Mouse (Mus musculus) WW6 (cell line): ENCODE results near the gene Fam234b.

ENCODE experiments used
- DNase-seq: peaks from one replicate; pipeline ENCODE4 v3.0.0-alpha.2; 2013; ENCODE audit warnings: low read depth, low spot score

Gene Fam234b

DNA sequence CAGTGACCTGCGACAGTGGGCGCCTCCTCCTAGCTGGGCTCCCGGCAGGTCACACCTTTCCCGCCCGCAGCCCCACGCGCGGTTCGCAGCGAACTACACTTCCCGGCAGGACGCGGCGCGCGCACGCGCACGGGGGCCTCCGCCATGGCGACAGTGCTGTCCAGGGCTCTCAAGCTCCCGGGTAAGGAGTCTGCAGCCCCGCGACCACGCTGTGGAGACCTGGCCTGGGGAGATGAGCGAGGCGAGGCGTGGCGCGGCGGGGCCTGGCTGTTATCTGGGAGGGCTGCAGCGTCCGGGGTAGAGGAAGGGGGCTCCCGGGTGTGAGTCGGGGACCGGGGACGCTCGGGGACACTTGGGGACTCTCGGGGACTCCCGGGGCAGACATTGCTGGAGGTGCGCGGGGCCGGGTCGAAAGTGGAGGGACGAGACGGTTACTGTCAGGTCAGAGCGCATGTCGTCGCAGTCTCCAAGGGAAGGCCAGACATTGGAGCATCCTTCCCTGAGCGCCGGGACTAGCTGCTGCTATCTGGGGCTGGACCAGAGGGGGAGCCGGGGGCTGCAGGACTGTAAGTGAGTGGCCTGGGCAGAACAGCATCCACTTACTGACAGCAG is at the start of gene Fam234b, which contains the start of gene Hebp1:
TSS of gene Fam234b (plus strand) at position 57 of the 612 bp plus-strand sequence.
TSS of gene Hebp1 (minus strand) at position 102 of the 612 bp plus-strand sequence.
- DNase-seq = no peak

GRCm38 (mm10) chr6:135148506-135148905 is 49.3 kb upstream of the Fam234b start:
- DNase-seq = no peak

GRCm38 (mm10) chr6:135149175-135149574 is 48.6 kb upstream of the Fam234b start:
- DNase-seq = no peak

- no peak for DNase-seq
These were observed 48.1 kb upstream of the Fam234b start for GRCm38 (mm10) chr6:135149722-135150121.

GRCm38 (mm10) chr6:135150311-135150710 is 47.5 kb upstream of the Fam234b start:
- peak; percentile 56 for DNase-seq

GRCm38 (mm10) chr6:135153719-135154118 is 44.1 kb upstream of the Fam234b start:
- DNase-seq = no peak

GRCm38 (mm10) chr6:135156597-135156996 is 41.2 kb upstream of the Fam234b start:
- DNase-seq = no peak

- no peak for DNase-seq
These were observed 40.3 kb upstream of the Fam234b start for GRCm38 (mm10) chr6:135157496-135157895.

DNA sequence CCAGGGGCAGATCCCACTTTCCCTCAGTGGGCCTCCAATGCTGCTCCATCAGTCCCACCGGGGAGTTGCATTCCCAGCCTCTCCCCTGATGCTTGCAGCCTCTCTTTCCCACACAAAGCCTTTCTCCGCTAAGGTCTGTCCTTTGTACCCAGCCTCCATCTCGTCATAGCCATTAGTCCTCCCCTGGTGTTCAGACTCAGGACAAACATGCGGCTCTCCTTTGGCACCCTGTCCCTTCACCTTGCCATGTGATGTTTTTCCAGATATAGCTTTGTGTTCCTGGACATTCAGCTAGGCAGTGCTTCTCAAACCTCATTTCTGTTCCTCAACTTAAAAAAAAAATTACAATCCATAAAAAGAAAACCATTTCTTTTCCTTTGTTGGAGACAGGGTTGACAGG is 39.3 kb upstream of the Fam234b start:
- no peak for DNase-seq

GRCm38 (mm10) chr6:135161356-135161755 is 36.4 kb upstream of the Fam234b start:
- DNase-seq = no peak

GRCm38 (mm10) chr6:135162311-135162710 is 35.5 kb upstream of the Fam234b start:
- no peak for DNase-seq

DNA sequence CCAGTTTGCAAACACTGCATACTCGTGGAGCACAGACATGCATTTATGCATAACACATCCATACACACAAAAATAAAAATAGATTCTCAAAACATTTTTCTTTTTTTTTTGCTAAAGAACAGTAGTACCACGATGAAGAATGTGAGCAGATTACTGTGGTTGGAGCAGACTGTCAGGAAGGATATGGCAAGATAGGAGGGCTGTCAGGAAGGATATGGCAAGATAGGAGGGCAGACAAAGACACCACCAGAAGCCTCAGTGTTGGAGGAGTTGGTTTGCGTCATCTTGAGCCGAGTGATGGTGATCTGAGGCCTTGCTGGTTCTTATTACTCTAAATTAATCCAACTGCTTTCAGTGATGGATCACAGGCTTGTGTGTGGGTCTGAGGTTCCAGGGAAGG is 34.9 kb upstream of the Fam234b start:
- DNase-seq = no peak

GRCm38 (mm10) chr6:135165191-135165590 is 32.6 kb upstream of the Fam234b start:
- no peak for DNase-seq

DNA sequence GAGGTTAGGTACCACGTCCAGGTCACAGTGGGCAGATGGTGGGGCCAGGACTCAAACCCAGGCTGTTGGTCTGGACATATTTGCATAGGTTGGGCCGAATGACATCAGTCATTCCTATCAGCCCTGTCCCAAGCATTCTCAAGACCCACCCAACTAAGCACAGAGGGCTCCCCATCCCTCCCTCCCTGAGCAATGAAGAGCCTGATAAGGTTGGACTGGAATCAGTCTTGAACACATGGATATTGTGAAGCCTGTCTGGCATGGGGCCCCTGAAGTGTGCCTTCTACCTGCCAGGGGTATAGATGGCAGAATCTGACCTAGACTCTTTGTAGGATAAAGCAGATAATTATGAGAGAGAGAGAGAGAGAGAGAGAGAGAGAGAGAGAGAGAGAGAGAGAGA is 32.1 kb upstream of the Fam234b start:
- DNase-seq = no peak

DNA sequence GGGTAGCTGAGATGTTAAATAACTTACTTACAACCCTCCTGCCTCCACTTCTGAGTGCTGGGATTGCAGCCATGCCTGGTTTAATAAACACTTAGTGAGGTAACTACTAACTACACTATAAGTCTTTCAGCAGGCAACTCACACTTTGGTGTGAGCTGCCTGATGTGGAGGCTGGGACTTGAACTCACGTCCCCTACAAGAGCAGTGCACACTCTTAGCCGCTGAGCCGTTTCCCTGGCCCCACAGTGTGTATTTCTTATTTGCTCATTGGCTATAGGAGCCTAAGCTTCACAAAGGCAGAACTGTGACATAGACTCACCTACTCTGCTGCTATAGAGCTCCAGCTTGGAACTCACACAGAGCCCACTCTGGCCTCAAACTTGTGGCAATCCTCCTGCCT is 31.5 kb upstream of the Fam234b start:
- DNase-seq = no peak

- DNase-seq = no peak
These were observed 31.1 kb upstream of the Fam234b start for GRCm38 (mm10) chr6:135166712-135167111.

DNA sequence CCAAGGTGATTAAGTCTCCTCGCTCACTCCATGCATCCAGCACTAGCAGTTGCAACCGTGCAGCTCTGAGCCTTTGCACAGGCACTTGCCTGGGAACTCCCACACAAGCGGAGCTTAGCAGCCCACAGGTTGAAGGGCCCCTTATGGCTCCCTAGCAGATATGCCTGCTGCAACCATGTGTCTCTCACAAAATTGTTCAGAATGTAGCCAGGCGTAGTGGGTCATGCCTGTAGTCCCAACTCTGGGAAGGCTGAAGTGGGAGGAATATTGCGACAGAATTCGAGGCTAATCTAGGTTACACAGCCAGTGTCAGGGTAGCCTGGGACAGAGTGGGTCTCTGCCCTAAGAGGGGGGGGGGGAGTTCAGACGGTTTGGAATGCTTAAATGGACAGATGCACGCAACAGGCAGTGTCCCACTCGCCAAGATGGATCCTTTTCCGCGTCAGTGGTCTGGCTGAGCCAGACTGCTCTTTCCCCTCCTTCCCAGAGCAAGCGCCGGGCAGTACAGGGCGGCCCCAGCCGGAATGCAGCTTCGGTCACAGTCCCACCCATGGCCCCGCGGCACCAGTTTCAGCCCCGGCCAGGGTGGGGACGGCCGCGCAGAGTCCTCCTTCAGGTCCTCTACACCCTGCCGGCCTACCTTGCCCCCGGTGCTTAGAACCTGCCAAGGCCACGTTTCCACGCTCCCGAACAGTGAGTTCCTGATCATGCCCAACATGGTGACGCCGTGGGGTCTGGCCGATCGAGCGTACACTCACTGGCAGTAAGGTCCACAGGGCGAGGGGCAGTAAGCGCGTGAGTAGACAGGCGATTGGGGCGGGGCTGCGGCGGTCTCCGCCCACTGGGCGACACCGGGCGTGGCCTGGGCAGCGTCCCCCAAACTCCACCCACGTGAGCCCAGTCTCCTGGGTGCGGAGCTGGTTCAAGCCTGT is 30.1 kb upstream of the Fam234b start:
- DNase-seq = no peak

DNA sequence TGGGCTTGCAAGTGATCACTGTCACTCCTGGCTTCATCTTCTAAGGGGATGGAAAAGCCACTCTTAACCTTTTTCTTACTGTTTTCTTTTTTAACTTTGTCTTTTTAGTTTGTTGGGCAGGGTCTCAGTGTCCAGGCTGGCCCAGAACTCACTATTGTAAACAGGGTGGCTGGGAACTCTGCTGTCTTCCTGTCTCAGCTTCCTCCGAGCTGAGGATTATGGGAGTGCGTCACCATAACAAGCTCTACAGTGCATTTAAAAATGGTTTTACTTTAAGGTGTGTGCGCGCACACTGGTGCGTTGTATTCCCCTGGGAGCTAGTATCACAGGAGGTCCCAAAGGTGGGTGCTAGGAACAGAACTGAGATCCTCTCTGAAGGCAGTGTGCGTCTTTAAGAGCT is 29.3 kb upstream of the Fam234b start:
- DNase-seq = no peak

- no peak for DNase-seq
These were observed 28.5 kb upstream of the Fam234b start for GRCm38 (mm10) chr6:135169246-135169645.

- no peak for DNase-seq
These were observed 26.0 kb upstream of the Fam234b start for GRCm38 (mm10) chr6:135171736-135172135.

DNA sequence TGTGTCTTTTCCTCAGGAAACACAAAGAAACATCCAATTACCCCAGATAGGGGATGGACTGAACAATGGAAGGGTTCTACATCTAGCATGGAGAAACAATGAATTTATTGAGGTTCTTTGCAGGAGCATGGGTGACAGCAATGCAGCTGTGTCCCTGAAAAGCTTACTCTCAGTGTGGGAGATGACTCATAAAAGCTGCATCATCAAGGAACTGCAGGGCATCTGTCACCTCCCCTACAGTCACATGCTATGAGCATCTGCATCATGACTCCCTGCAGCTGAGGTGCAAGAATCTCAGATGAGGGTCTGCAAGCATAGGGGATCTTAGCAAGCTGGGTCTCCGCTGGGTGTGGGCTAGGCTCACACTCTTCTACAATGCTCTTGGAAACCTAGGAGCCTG is 22.8 kb upstream of the Fam234b start:
- DNase-seq = no peak

GRCm38 (mm10) chr6:135177271-135177670 is 20.5 kb upstream of the Fam234b start:
- no peak for DNase-seq

DNA sequence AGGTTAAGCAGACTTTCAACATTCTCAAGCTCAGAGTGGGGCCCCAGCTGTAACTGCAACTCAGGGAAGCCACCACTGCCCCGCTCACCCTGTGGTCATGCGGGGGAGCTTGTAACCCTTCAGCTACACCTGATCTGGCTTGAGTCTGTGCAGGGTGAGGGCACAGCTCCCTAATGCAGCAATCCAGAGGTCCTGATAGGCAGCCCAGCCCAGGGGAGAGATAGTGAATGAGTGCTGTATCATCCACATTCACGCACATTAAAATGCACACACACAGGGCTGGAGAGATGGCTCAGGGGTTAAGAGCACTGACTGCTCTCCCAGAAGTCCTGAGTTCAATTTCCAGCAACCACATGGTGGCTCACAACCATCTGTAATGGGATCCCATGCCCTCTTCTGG is 19.2 kb upstream of the Fam234b start:
- DNase-seq = no peak
